In genomic region chr1:145113171-145113570, GRCm38 (mm10) we compare ENCODE assay signal across 15 mouse cellular contexts.
"Had no signal": no experiment of that assay in that cellular context is flagged by ENCODE, and none has a peak within 500 bp of the region (broad histone marks: within the 10 kb centered on the region; RNA-seq: fewer than 3 reads in every experiment).

No protein-coding gene starts in this region.

- H3K4me1 ChIP-seq: lung, embryonic 15.5 days; megakaryocyte, embryonic 14.5 days; neural tube, embryonic 13.5 days; neural tube, embryonic 15.5 days had no signal

- DNase-seq: lung, adult 18-20 months; lung, postnatal 14 days; lung, postnatal 36 days; midbrain, embryonic 14.5 days; right cerebral cortex, postnatal 25 days; right cerebral cortex, postnatal 4 days; spleen, adult 18-20 months; thymus, adult 18-20 months; thymus, postnatal 14 days; thymus, postnatal 36 days had no signal

- H3K4me3 ChIP-seq: lung, embryonic 15.5 days; megakaryocyte, embryonic 14.5 days; myocyte; neural tube, embryonic 13.5 days; neural tube, embryonic 15.5 days had no signal
